ENCODE assay signal across 14 mouse cellular contexts in genomic region chr4:86725175-86725574, GRCm38 (mm10). TPM values are rescaled to one million over a fixed set of nuclear protein-coding genes. Genes with fewer than 3 reads are reported as not detected.
DNase-seq lines count a peak whose midpoint lies in the region; ATAC-seq and TF ChIP-seq lines count a peak whose summit lies in the region.
"Had no signal": no experiment of that assay in that cellular context is flagged by ENCODE, and none has a peak within 500 bp of the region (broad histone marks: within the 10 kb centered on the region; RNA-seq: fewer than 3 reads in every experiment).

No protein-coding gene starts in this region.

- no peak for TF ChIP-seq EP300 in lung, postnatal 0 days (IDR thresholded peaks at IDR 0.05)

- H3K27me3 ChIP-seq in lung, postnatal 0 days (replicated peaks; ENCODE audit: insufficient read depth, low read length) = no peaks in the 10 kb centered on the region
- H3K27me3 ChIP-seq in intestine, embryonic 16.5 days (replicated peaks; ENCODE audit: control insufficient read depth, insufficient read depth, low read length) = no peaks in the 10 kb centered on the region
- no peaks in the 10 kb centered on the region for H3K27me3 ChIP-seq in small intestine, adult 2 months (ENCODE audit: control insufficient read depth, insufficient read depth, low read length)
- H3K27me3 ChIP-seq: hindbrain, embryonic 15.5 days had no signal

- no peak overlapping the region for H3K27ac ChIP-seq in lung, postnatal 0 days (ENCODE audit: low read length)
- peak overlapping the region; percentile 46; the same call in 1 of the 2 replicates for H3K27ac ChIP-seq in intestine, embryonic 16.5 days (ENCODE audit: low read length)
- H3K27ac ChIP-seq in small intestine, adult 2 months (ENCODE audit: insufficient read depth, low read depth, low read length) = peak overlapping the region; percentile 85
- H3K27ac ChIP-seq: embryonic facial prominence, embryonic 10.5 days; hindbrain, embryonic 15.5 days; macrophage had no signal

- no peak for TF ChIP-seq POLR2A in small intestine, adult 2 months (IDR thresholded peaks at IDR 0.05; ENCODE audit: low read depth, low read length)

- WGBS in lung, postnatal 0 days = 6% methylated on average over 4 of the region's 4 CpGs
- 12% methylated on average over 4 of the region's 4 CpGs for WGBS in intestine, embryonic 16.5 days
- 19% methylated on average over 4 of the region's 4 CpGs for whole genome bisulfite sequencing in small intestine, adult 2 months

- TF ChIP-seq CTCF in lung, postnatal 0 days (IDR thresholded peaks at IDR 0.05) = no peak
- TF ChIP-seq CTCF in small intestine, adult 2 months (IDR thresholded peaks at IDR 0.05; ENCODE audit: extremely low read depth, insufficient read length, insufficient replicate concordance, low read depth, low read length) = no peak

- peak; percentile 39 for DNase-seq in lung, postnatal 0 days (ENCODE audit: low spot score)
- no peak for DNase-seq in lung, postnatal 14 days
- DNase-seq in adrenal gland, postnatal 25 days = peak; percentile 13
- no peak for DNase-seq in kidney, adult 9 months
- no peak for DNase-seq in right cerebral cortex, postnatal 4 days
- DNase-seq in ovary, postnatal 10 days (ENCODE audit: low spot score) = no peak
- DNase-seq: cerebellum, adult 8-10 months; kidney, postnatal 14 days had no signal

- no peaks in the 10 kb centered on the region for H3K36me3 ChIP-seq in lung, postnatal 0 days (ENCODE audit: insufficient read depth, low read length)
- no peaks in the 10 kb centered on the region for H3K36me3 ChIP-seq in intestine, embryonic 16.5 days (ENCODE audit: control insufficient read depth, insufficient read depth, low read length)
- no peaks in the 10 kb centered on the region for H3K36me3 ChIP-seq in small intestine, adult 2 months (ENCODE audit: control insufficient read depth, insufficient read depth, low read length)
- H3K36me3 ChIP-seq: embryonic facial prominence, embryonic 10.5 days; hindbrain, embryonic 15.5 days had no signal

- H3K4me2 ChIP-seq in lung, postnatal 0 days (replicated peaks; ENCODE audit: low read depth, low read length) = no peak overlapping the region
- H3K4me2 ChIP-seq in intestine, embryonic 16.5 days (ENCODE audit: low read depth, low read length) = 0 out of 2 replicates have a peak overlapping the region, but pooled peaks have one; percentile 11
- H3K4me2 ChIP-seq: hindbrain, embryonic 15.5 days had no signal

- ATAC-seq in lung, postnatal 0 days = peak; percentile 60
- peak; percentile 95 for ATAC-seq in intestine, embryonic 16.5 days

- no peaks in the 10 kb centered on the region for H3K4me1 ChIP-seq in lung, postnatal 0 days (ENCODE audit: insufficient read depth, low read depth, low read length)
- H3K4me1 ChIP-seq in intestine, embryonic 16.5 days (ENCODE audit: control insufficient read depth, insufficient read depth, low read length) = peaks cover 8% of the 10 kb centered on the region; the same call in 1 of the 2 replicates
- peaks cover 8% of the 10 kb centered on the region; the same call in 1 of the 2 replicates for H3K4me1 ChIP-seq in small intestine, adult 2 months (ENCODE audit: control insufficient read depth, insufficient read depth, insufficient read length, low read length)
- H3K4me1 ChIP-seq: embryonic facial prominence, embryonic 10.5 days; hindbrain, embryonic 15.5 days had no signal

- H3K4me3 ChIP-seq in lung, postnatal 0 days (ENCODE audit: low read depth, low read length) = no peak overlapping the region
- H3K4me3 ChIP-seq in intestine, embryonic 16.5 days (ENCODE audit: low read length) = no peak overlapping the region
- no peak overlapping the region; the same call in 1 of the 2 replicates for H3K4me3 ChIP-seq in small intestine, adult 2 months (ENCODE audit: low read depth, low read length)
- H3K4me3 ChIP-seq: embryonic facial prominence, embryonic 10.5 days; hindbrain, embryonic 15.5 days; myocyte had no signal

- no peaks in the 10 kb centered on the region for H3K9me3 ChIP-seq in lung, postnatal 0 days (ENCODE audit: low read length)
- H3K9me3 ChIP-seq in intestine, embryonic 16.5 days (ENCODE audit: control insufficient read depth, low read length) = no peaks in the 10 kb centered on the region
- H3K9me3 ChIP-seq: embryonic facial prominence, embryonic 10.5 days; hindbrain, embryonic 15.5 days had no signal

- H3K9ac ChIP-seq in lung, postnatal 0 days (replicated peaks; ENCODE audit: low read depth) = no peak overlapping the region
- H3K9ac ChIP-seq in intestine, embryonic 16.5 days (ENCODE audit: low read depth, low read length) = no peak overlapping the region
- H3K9ac ChIP-seq: hindbrain, embryonic 15.5 days had no signal

RNA-seq across cellular contexts. Expression of gene Dennd4c, which starts 23.2 kb away (rescaled TPM):
- 3.6 and 5.3 TPM in 2 replicates for polyA plus RNA-seq in lung, postnatal 0 days (2015; fragmentation: Nextera tagmentation; extraction: Ambion mirVana)
- total RNA-seq in adrenal gland, postnatal 25 days (2021) = 48.2 and 53.0 TPM in 2 replicates
- 2.9 and 3.5 TPM in 2 replicates for polyA plus RNA-seq in intestine, embryonic 16.5 days (2015; fragmentation: Nextera tagmentation; extraction: Ambion mirVana)
- polyA plus RNA-seq in small intestine, adult 2 months (2012; rRNA removed) = 2.4 and 4.4 TPM in 2 replicates

RNA-seq across cellular contexts. Expression of gene Plin2, which starts 55.3 kb away (rescaled TPM):
- polyA plus RNA-seq in lung, postnatal 0 days (2015; fragmentation: Nextera tagmentation; extraction: Ambion mirVana) = 220 and 252 TPM in 2 replicates
- 318 and 341 TPM in 2 replicates for total RNA-seq in adrenal gland, postnatal 25 days (2021)
- 248 and 316 TPM in 2 replicates for polyA plus RNA-seq in intestine, embryonic 16.5 days (2015; fragmentation: Nextera tagmentation; extraction: Ambion mirVana)
- 41.0 and 119 TPM in 2 replicates for polyA plus RNA-seq in small intestine, adult 2 months (2012; rRNA removed)

Comparison
In these comparisons a context has a peak if more than half of its experiments do, and no peak if none do; other contexts are left out.
1. DNase-seq: peak in lung, postnatal 0 days (single experiment) and adrenal gland, postnatal 25 days (single experiment); none in lung, postnatal 14 days (single experiment), kidney, adult 9 months (single experiment), right cerebral cortex, postnatal 4 days (single experiment) and ovary, postnatal 10 days (single experiment).